Mouse (Mus musculus) limb, embryonic 14.5 days (tissue): ENCODE measurements around the gene Ankrd39. TPM values are rescaled to one million over a fixed set of nuclear protein-coding genes. Genes with fewer than 3 reads are reported as not detected.

Experiments
- ATAC-seq: fragments of 200-750 bp; cut with Nextera tagmentation; 2 replicates; pipeline ENCODE4 v1.8.0; 2017; ENCODE audit warnings: low read depth, moderate number of reproducible peaks, moderate TSS enrichment; ENCODE audit not compliant: low FRiP score
- DNase-seq: peaks from one replicate; pipeline ENCODE4 v3.0.0-alpha.2; 2015; ENCODE audit warnings: low spot score
- H3K27ac ChIP-seq: fragments of 300-500 bp; sonication (generic); replicated peaks from 2 replicates; pipeline ENCODE4 v1.5.1; 2014; ENCODE audit warnings: low read depth, mild to moderate bottlenecking, low read length, moderate library complexity, mixed read lengths
- H3K27me3 ChIP-seq: fragments of 300-500 bp; sonication (generic); 2 replicates; pipeline ENCODE4 v1.6.1; 2014; ENCODE audit warnings: low read length, mixed read lengths; ENCODE audit not compliant: control insufficient read depth, insufficient read depth
- H3K36me3 ChIP-seq: fragments of 300-500 bp; sonication (generic); 2 replicates; pipeline ENCODE4 v1.6.1; 2014; ENCODE audit warnings: mild to moderate bottlenecking, low read length, moderate library complexity, mixed read lengths; ENCODE audit not compliant: control insufficient read depth, insufficient read depth
- H3K4me1 ChIP-seq: fragments of 300-500 bp; sonication (generic); 2 replicates; pipeline ENCODE4 v1.6.1; 2014; ENCODE audit warnings: antibody characterized with exemption, low read length, mixed read lengths; ENCODE audit not compliant: control insufficient read depth, insufficient read depth
- H3K4me2 ChIP-seq: fragments of 300-500 bp; sonication (generic); replicated peaks from 2 replicates; pipeline ENCODE4 v1.6.1; 2014; ENCODE audit warnings: low read depth, mild to moderate bottlenecking, low read length, moderate library complexity; ENCODE audit not compliant: severe bottlenecking
- H3K4me3 ChIP-seq: fragments of 300-500 bp; sonication (generic); replicated peaks from 2 replicates; pipeline ENCODE4 v1.5.1; 2014; ENCODE audit warnings: low read length
- H3K9ac ChIP-seq: fragments of 300-500 bp; sonication (generic); 2 replicates; pipeline ENCODE4 v1.6.1; 2014; ENCODE audit warnings: mild to moderate bottlenecking, low read depth, low read length, moderate library complexity; ENCODE audit not compliant: severe bottlenecking
- H3K9me3 ChIP-seq: fragments of 300-500 bp; sonication (generic); 2 replicates; pipeline ENCODE4 v1.6.1; 2016; ENCODE audit warnings: low read length; ENCODE audit not compliant: control insufficient read depth
- POLR2A ChIP-seq: fragments of 200-500 bp; IDR thresholded peaks from 2 replicates; pipeline ENCODE4 v1.8.0; 2012; ENCODE audit warnings: inconsistent platforms, mild to moderate bottlenecking, moderate library complexity, borderline replicate concordance; ENCODE audit not compliant: insufficient read depth, insufficient read length; ENCODE audit errors: extremely low read depth
- WGBS: fragments of 180-500 bp; shearing (Covaris S2); extraction: QIAGEN DNeasy Blood & Tissue Kit; methylation state at CpG from one replicate; pipeline ENCODE4 v1.1.7; 2014; 5-methylcytosine and 5-hydroxymethylcytosine counted together
- polyA plus RNA-seq, 2 experiments: library from polyadenylated mRNA; depleted of rRNA in 1 of 2; stranded (reverse) in 1 of 2; unstranded in 1 of 2; fragments of >200 nt; fragmentation: Nextera tagmentation in 1 of 2; extraction: Ambion mirVana in 1 of 2; gene quantifications; 2 replicates each; pipeline versions ENCODE4 v1.2.1 to v1.2.3; 2012 to 2014

Gene Ankrd39
- polyA plus RNA-seq, 2 experiments: 22.4 to 22.9 TPM

DNA sequence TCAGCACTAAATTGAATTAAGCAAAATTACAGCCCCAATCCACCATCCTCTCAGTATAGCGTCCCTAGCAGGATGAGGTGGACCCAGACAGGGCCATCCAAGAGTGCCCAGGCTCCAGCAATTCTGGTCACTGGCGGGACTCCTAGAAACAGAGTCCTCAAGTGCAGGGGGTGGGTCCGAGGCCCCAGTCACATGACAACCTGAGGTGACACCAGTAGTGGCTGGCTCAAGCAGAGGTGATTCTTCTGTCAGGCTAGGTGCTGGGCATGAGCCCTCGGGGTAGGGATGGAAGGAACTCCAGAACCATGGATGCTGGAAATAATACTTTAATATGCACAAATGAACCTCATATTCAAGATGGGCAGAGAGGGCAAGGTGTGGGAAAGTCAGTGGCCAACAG lies 15.1 kb upstream of the Ankrd39 start:
- TF ChIP-seq POLR2A: no peak
- H3K9ac ChIP-seq: no peak overlapping the region
- no peaks in the 10 kb centered on the region for H3K27me3 ChIP-seq
- H3K27ac ChIP-seq: no peak overlapping the region
- H3K36me3 ChIP-seq: no peaks in the 10 kb centered on the region
- H3K4me3 ChIP-seq: no peak overlapping the region
- 63% methylated on average over 4 of the region's 4 CpGs for WGBS
- DNase-seq: no peak
- no peak for ATAC-seq
- H3K4me1 ChIP-seq: peaks cover 26% of the 10 kb centered on the region
- no peaks in the 10 kb centered on the region for H3K9me3 ChIP-seq
- no peak overlapping the region for H3K4me2 ChIP-seq

DNA sequence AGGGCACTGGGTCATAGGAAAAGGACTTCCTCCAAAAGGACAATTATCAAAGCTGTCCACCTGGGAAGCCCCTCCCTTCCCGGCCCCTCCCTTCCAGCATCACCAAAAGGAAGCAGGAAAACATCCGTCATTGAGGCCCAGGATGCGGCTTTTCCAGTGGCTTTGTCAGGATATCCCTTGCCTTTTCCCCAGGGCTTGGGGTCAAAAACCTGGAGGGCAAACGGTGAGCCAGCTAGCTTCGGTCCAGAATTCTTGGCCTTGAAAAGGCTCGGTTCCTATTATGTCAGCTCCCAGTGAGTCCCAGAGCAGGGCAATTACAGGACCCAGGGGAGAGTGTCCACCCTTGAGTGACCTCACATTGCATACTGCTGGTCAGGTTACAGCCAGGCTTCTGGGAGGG lies 13.7 kb upstream of the Ankrd39 start:
- Histone ChIP-seq H3K4me3 (no peak overlapping the region), H3K9ac (no peak overlapping the region), H3K4me1 (peaks cover 17% of the 10 kb centered on the region), H3K36me3 (no peaks in the 10 kb centered on the region), H3K27me3 (no peaks in the 10 kb centered on the region), H3K4me2 (no peak overlapping the region), H3K27ac (no peak overlapping the region), H3K9me3 (no peaks in the 10 kb centered on the region)
- no peak for TF ChIP-seq POLR2A
- ATAC-seq: no peak
- no peak for DNase-seq
- 49% methylated on average over 6 of the region's 6 CpGs for WGBS

DNA sequence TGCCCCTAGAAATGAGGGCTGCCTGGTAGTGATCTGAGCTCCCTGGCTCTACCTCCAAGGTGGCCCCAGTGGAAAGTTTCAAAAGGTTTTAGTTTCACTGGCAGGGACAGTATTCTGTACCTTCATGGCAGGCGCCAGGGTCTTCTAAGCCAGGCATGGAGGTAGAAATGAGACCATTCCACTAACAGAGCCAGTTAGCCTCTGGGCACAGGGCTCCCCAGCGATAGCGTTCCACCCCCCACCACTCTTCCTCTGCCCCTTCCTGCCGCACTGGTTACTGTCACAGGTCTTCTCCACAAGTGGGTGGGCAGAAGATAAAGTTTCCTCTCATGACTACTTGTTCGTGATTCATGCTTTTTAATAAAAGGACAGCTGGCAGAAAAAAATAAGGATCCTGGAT lies 12.6 kb upstream of the Ankrd39 start:
- Histone ChIP-seq H3K4me3 (no peak overlapping the region), H3K9ac (no peak overlapping the region), H3K4me2 (no peak overlapping the region), H3K27ac (no peak overlapping the region), H3K9me3 (no peaks in the 10 kb centered on the region), H3K4me1 (peaks cover 27% of the 10 kb centered on the region), H3K36me3 (peaks cover 7% of the 10 kb centered on the region), H3K27me3 (no peaks in the 10 kb centered on the region)
- WGBS: 55% methylated on average over 5 of the region's 5 CpGs
- no peak for DNase-seq
- no peak for TF ChIP-seq POLR2A
- no peak for ATAC-seq

DNA sequence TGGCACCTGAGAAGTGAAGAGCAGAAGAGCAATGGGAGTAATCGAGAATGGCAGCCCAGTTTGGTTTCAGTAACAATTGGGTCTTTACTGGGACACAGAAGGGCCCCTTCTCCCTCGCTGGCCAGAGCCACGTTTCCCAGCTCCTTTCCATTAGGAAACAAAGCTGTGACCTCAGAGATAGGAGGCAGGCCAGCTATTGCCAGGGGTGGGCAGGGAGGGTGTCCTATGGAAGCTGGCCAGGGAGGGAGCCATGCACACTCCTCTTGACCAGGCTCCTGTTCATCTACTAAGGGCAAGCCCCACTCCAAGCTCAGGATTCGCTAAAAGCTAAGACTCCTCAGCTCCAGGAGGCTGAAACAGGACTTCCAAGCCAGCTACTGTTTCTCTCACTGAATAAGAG lies 12.0 kb upstream of the Ankrd39 start:
- Histone ChIP-seq H3K27me3 (no peaks in the 10 kb centered on the region), H3K36me3 (peaks cover 12% of the 10 kb centered on the region), H3K4me1 (peaks cover 29% of the 10 kb centered on the region), H3K4me2 (peak overlapping the region; percentile 96), H3K9me3 (no peaks in the 10 kb centered on the region), H3K4me3 (peak overlapping the region; percentile 96), H3K27ac (no peak overlapping the region), H3K9ac (no peak overlapping the region)
- DNase-seq (no peak), ATAC-seq (no peak)
- no peak for TF ChIP-seq POLR2A
- WGBS: 15% methylated on average over 4 of the region's 4 CpGs

DNA sequence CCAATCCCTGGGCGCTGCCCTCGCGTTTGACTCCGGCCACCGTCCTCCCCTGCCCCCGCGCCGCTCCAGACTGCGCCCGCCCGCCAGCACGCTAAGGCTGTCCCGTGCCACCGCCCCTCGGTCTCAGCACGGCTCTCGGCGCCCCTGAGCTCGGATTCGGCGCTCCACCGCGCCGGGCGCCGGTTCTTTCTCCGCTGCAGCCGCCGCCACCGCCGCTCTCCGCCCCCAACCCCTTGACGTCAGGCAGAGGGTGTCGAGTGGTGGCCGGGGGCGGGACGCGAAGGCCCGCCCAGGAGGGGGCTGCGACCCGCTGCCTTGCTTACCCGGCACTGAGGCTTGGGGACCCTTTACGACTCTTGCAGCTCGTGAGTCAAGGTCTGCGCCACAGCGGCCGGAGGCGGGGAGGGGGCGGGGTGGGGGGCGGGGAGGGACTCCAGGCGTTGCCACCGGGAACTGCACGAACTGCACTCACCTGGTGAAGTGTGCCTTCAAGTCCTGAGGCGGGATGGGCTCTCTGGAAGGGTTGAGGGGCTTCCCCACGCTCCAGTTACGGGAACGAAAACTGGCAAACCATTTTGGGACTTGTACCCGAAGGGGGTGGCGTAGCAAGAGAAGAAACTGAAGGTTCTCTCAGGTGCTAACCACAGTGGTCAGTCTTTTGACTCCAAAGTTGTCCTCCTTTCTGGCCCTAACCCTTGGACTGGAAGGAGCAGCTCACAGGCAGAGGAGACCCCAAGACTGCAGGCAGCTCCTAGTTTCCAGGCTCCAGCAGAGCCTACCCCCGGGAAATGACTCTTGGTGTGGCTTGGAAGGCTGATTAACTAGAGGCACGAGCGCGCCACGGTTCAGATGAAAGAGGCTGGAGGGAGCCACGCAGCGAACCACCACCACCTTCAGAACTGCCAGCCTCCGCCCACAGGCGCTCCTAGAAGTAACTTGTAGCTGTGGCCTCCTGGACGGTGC lies 11.1 kb upstream of the Ankrd39 start, which contains the start of gene Sema4c:
TSS of gene Sema4c (minus strand) at position 319 of the 963 bp plus-strand sequence.
- no peaks in the 10 kb centered on the region for H3K9me3 ChIP-seq
- H3K27ac ChIP-seq: peak within 1 kb of the TSS; percentile 99
- peaks cover 29% of the 10 kb centered on the region for H3K4me1 ChIP-seq
- peak within 1 kb of the TSS; percentile 96 for H3K4me3 ChIP-seq
- no peaks in the 10 kb centered on the region for H3K27me3 ChIP-seq
- ATAC-seq (peak; percentile 74), DNase-seq (peak; percentile 82)
- 1% methylated on average over 56 of the region's 69 CpGs for WGBS
- peak; percentile 84; the same call in 1 of the 2 replicates for TF ChIP-seq POLR2A
- peaks cover 21% of the 10 kb centered on the region for H3K36me3 ChIP-seq
- peak within 1 kb of the TSS; percentile 96 for H3K9ac ChIP-seq
- peak within 1 kb of the TSS; percentile 96 for H3K4me2 ChIP-seq
